Comparison of ENCODE assay signal across 14 mouse cellular contexts in genomic region chr4:106282123-106282510, GRCm38 (mm10). TPM values are rescaled to one million over a fixed set of nuclear protein-coding genes. Genes with fewer than 3 reads are reported as not detected.
DNase-seq lines count a peak whose midpoint lies in the region; ATAC-seq and TF ChIP-seq lines count a peak whose summit lies in the region.
"Had no signal": no experiment of that assay in that cellular context is flagged by ENCODE, and none has a peak within 500 bp of the region (broad histone marks: within the 10 kb centered on the region; RNA-seq: fewer than 3 reads in every experiment).

No protein-coding gene starts in this region.

- 0 out of 2 replicates have a peak, but pooled peaks have one; percentile 39 for ATAC-seq in heart, embryonic 12.5 days (ENCODE audit: insufficient number of reproducible peaks, low FRiP score)
- no peak for ATAC-seq in kidney, embryonic 15.5 days (replicated peaks; ENCODE audit: low FRiP score)
- ATAC-seq in embryonic facial prominence, embryonic 14.5 days (ENCODE audit: low read depth), result no peak
- ATAC-seq in frontal cortex, adult (ENCODE audit: low TSS enrichment), result no peak
- ATAC-seq: hindbrain, embryonic 16.5 days had no signal

- peaks cover 33% of the 10 kb centered on the region for H3K4me1 ChIP-seq in heart, embryonic 12.5 days (replicated peaks)
- peaks cover 9% of the 10 kb centered on the region for H3K4me1 ChIP-seq in heart, adult 2 months (ENCODE audit: control insufficient read depth, insufficient read depth, low read length)
- peaks cover 12% of the 10 kb centered on the region; the same call in 1 of the 2 replicates for H3K4me1 ChIP-seq in kidney, embryonic 15.5 days
- peaks cover 4 to 11% of the 10 kb centered on the region in 2 experiments; a peak in 2 of 4 replicates for H3K4me1 ChIP-seq in MEL (ENCODE audit: control insufficient read depth in 1 of 2, insufficient read depth in 2 of 2, low read length in 2 of 2)
- H3K4me1 ChIP-seq in embryonic facial prominence, embryonic 14.5 days (ENCODE audit: control insufficient read depth, insufficient read depth, low read length), result peaks cover 8% of the 10 kb centered on the region

- no peak for TF ChIP-seq POLR2A in heart, adult 2 months (IDR thresholded peaks at IDR 0.05; ENCODE audit: insufficient read depth, low read depth, low read length)
- TF ChIP-seq POLR2A in MEL (IDR thresholded peaks at IDR 0.05; ENCODE audit: control insufficient read depth in 1 of 2, insufficient read depth in 1 of 2, low read depth in 1 of 2, low read length in 2 of 2, poor library complexity in 1 of 2), result no peak

- intact Hi-C loops in heart, adult 2 months (cut with DNase I), result no loop called here

- no peak for DNase-seq in heart, adult 2 months
- no peak for DNase-seq in kidney, postnatal 14 days
- no peak for DNase-seq in MEL (ENCODE audit: low read depth, low spot score)
- no peak for DNase-seq in embryonic facial prominence, embryonic 14.5 days (ENCODE audit: low spot score)
- DNase-seq: embryo, embryonic 11 days; gastrocnemius, postnatal 10 days; thymus, postnatal 25 days had no signal

- peak overlapping the region; percentile 71 for H3K27ac ChIP-seq in heart, embryonic 12.5 days (ENCODE audit: poor library complexity, severe bottlenecking)
- H3K27ac ChIP-seq in heart, adult 2 months, result no peak overlapping the region
- peak overlapping the region; percentile 38 for H3K27ac ChIP-seq in kidney, embryonic 15.5 days
- H3K27ac ChIP-seq in MEL (ENCODE audit: control insufficient read depth, low read depth, low read length), result peak overlapping the region; percentile 51; the same call in 1 of the 2 replicates
- peak overlapping the region; percentile 28; the same call in 1 of the 2 replicates for H3K27ac ChIP-seq in embryonic facial prominence, embryonic 14.5 days (replicated peaks; ENCODE audit: low read depth, low read length)
- H3K27ac ChIP-seq: liver, embryonic 15.5 days; midbrain, embryonic 12.5 days had no signal

- no peak overlapping the region for H3K9ac ChIP-seq in heart, embryonic 12.5 days
- H3K9ac ChIP-seq in heart, adult 2 months (ENCODE audit: low read depth, low read length), result no peak overlapping the region
- no peak overlapping the region for H3K9ac ChIP-seq in kidney, embryonic 15.5 days
- peak overlapping the region; percentile 30; the same call in 1 of the 2 replicates for H3K9ac ChIP-seq in MEL (ENCODE audit: control insufficient read depth, low read depth, low read length, poor library complexity, severe bottlenecking)
- no peak overlapping the region for H3K9ac ChIP-seq in embryonic facial prominence, embryonic 14.5 days (ENCODE audit: low read depth, low read length)
- H3K9ac ChIP-seq: liver, embryonic 15.5 days; midbrain, embryonic 12.5 days had no signal

- TF ChIP-seq EP300 in heart, adult 2 months (IDR thresholded peaks at IDR 0.05; ENCODE audit: insufficient read depth, low read depth, low read length), result no peak
- no peak for TF ChIP-seq EP300 in MEL (IDR thresholded peaks at IDR 0.05; ENCODE audit: low read depth in 1 of 2, low read length in 2 of 2)

- TF ChIP-seq CTCF in heart, adult 2 months (IDR thresholded peaks at IDR 0.05), result no peak
- TF ChIP-seq CTCF in MEL (IDR thresholded peaks at IDR 0.05 in 2 of 3, conservative IDR thresholded peaks at IDR 0.05 in 1 of 3; ENCODE audit: control insufficient read depth in 1 of 3, insufficient read depth in 1 of 3, low read depth in 2 of 3, low read length in 3 of 3, poor library complexity in 1 of 3, severe bottlenecking in 1 of 3), result no peak

- H3K79me2 ChIP-seq in heart, adult 2 months (replicated peaks; ENCODE audit: control insufficient read depth, insufficient read depth, low read length), result no peaks in the 10 kb centered on the region
- no peaks in the 10 kb centered on the region for H3K79me2 ChIP-seq in MEL (ENCODE audit: control insufficient read depth, insufficient read depth, low read length, poor library complexity)

- no peaks in the 10 kb centered on the region for H3K27me3 ChIP-seq in heart, embryonic 12.5 days (replicated peaks)
- H3K27me3 ChIP-seq in heart, adult 2 months (ENCODE audit: control insufficient read depth, insufficient read depth, low read length), result no peaks in the 10 kb centered on the region
- no peaks in the 10 kb centered on the region for H3K27me3 ChIP-seq in kidney, embryonic 15.5 days
- H3K27me3 ChIP-seq in MEL (ENCODE audit: control insufficient read depth in 1 of 2, insufficient read depth in 2 of 2, low read length in 2 of 2), result no peaks in the 10 kb centered on the region
- H3K27me3 ChIP-seq in embryonic facial prominence, embryonic 14.5 days (replicated peaks; ENCODE audit: control insufficient read depth, insufficient read depth, low read length), result no peaks in the 10 kb centered on the region
- H3K27me3 ChIP-seq: liver, embryonic 15.5 days; midbrain, embryonic 12.5 days had no signal

- no peak for TF ChIP-seq RAD21 in MEL (IDR thresholded peaks at IDR 0.05; ENCODE audit: low read depth, low read length)

- no peaks in the 10 kb centered on the region for H3K36me3 ChIP-seq in heart, embryonic 12.5 days
- H3K36me3 ChIP-seq in heart, adult 2 months (ENCODE audit: control insufficient read depth, insufficient read depth, low read length), result no peaks in the 10 kb centered on the region
- no peaks in the 10 kb centered on the region for H3K36me3 ChIP-seq in kidney, embryonic 15.5 days
- peaks cover 0 to 2% of the 10 kb centered on the region in 2 experiments; a peak in 1 of 4 replicates for H3K36me3 ChIP-seq in MEL (ENCODE audit: control insufficient read depth in 1 of 2, insufficient read depth in 2 of 2, low read length in 2 of 2)
- H3K36me3 ChIP-seq in embryonic facial prominence, embryonic 14.5 days (ENCODE audit: control insufficient read depth, insufficient read depth, low read length), result no peaks in the 10 kb centered on the region
- H3K36me3 ChIP-seq: liver, embryonic 15.5 days; midbrain, embryonic 12.5 days had no signal

- 63% methylated on average over 3 of the region's 3 CpGs for WGBS in heart, embryonic 12.5 days
- 67% methylated on average over 3 of the region's 3 CpGs for WGBS in heart, adult 2 months
- 77% methylated on average over 3 of the region's 3 CpGs for WGBS in kidney, embryonic 15.5 days
- 66% methylated on average over 3 of the region's 3 CpGs for WGBS in embryonic facial prominence, embryonic 14.5 days

- H3K4me2 ChIP-seq in heart, embryonic 12.5 days, result peak overlapping the region; percentile 40
- H3K4me2 ChIP-seq in kidney, embryonic 15.5 days, result no peak overlapping the region
- H3K4me2 ChIP-seq in embryonic facial prominence, embryonic 14.5 days (ENCODE audit: low read depth, low read length), result no peak overlapping the region
- H3K4me2 ChIP-seq: midbrain, embryonic 12.5 days had no signal

- H3K4me3 ChIP-seq in heart, embryonic 12.5 days, result no peak overlapping the region
- H3K4me3 ChIP-seq in heart, adult 2 months, result no peak overlapping the region
- H3K4me3 ChIP-seq in kidney, embryonic 15.5 days (replicated peaks), result no peak overlapping the region
- H3K4me3 ChIP-seq in MEL (ENCODE audit: control insufficient read depth in 1 of 2, insufficient read depth in 1 of 2, low read depth in 2 of 2, low read length in 2 of 2), result peak overlapping the region; percentile 72 to 100
- H3K4me3 ChIP-seq in embryonic facial prominence, embryonic 14.5 days (ENCODE audit: low read depth, low read length), result no peak overlapping the region
- H3K4me3 ChIP-seq: erythroblast, embryonic 14.5 days; liver, embryonic 15.5 days; midbrain, embryonic 12.5 days had no signal

- no peaks in the 10 kb centered on the region for H3K9me3 ChIP-seq in heart, embryonic 12.5 days (replicated peaks)
- H3K9me3 ChIP-seq in kidney, embryonic 15.5 days (replicated peaks), result no peaks in the 10 kb centered on the region
- H3K9me3 ChIP-seq in MEL (replicated peaks; ENCODE audit: insufficient read depth, low read length), result no peaks in the 10 kb centered on the region
- no peaks in the 10 kb centered on the region for H3K9me3 ChIP-seq in embryonic facial prominence, embryonic 14.5 days (ENCODE audit: control insufficient read depth, low read length)
- H3K9me3 ChIP-seq: liver, embryonic 15.5 days; midbrain, embryonic 12.5 days had no signal

TF ChIP-seq in MEL, 35 proteins besides CTCF, POLR2A, EP300 and RAD21:
- TF ChIP-seq NRF1 (IDR thresholded peaks at IDR 0.05; ENCODE audit: insufficient read depth, low read depth, low read length, poor library complexity, severe bottlenecking) (peak; percentile 60), ELF1 (IDR thresholded peaks at IDR 0.05; ENCODE audit: low read depth, low read length) (no peak)

RNA-seq across cellular contexts. Expression of gene Usp24, which starts 33.9 kb away (rescaled TPM):
- polyA plus RNA-seq in heart, embryonic 12.5 days (2016; fragmentation: Nextera tagmentation; extraction: Ambion mirVana), result 10.4 and 10.6 TPM in 2 replicates
- 10 to 100 TPM; 44.5 to 51.1 TPM for total RNA-seq in heart, adult 2 months (2021)
- polyA plus RNA-seq in heart, adult 2 months (2012; rRNA removed), result 11.6 and 19.0 TPM in 2 replicates
- 8.3 and 9.3 TPM in 2 replicates for polyA plus RNA-seq in kidney, embryonic 15.5 days (2015; fragmentation: Nextera tagmentation; extraction: Ambion mirVana)
- 26.9 and 27.0 TPM in 2 replicates for total RNA-seq in MEL (2012; rRNA removed)
- 10 to 100 TPM; 31.9 to 40.8 TPM for polyA plus RNA-seq in MEL (2012; ENCODE audit: insufficient read depth in 1 of 2, insufficient read length in 2 of 2, low read depth in 1 of 2, low replicate concordance in 2 of 2, missing spikeins in 1 of 2)
- 10.7 and 10.9 TPM in 2 replicates for polyA plus RNA-seq in embryonic facial prominence, embryonic 14.5 days (2014; fragmentation: Nextera tagmentation; extraction: Ambion mirVana)

Comparison
In these comparisons a context has a peak if more than half of its experiments do, and no peak if none do; other contexts are left out.
1. H3K4me3 ChIP-seq: peak in MEL (2 of 2); none in heart, embryonic 12.5 days (single experiment), heart, adult 2 months (single experiment), kidney, embryonic 15.5 days (single experiment) and embryonic facial prominence, embryonic 14.5 days (single experiment).